Mouse (Mus musculus): ENCODE measurements at regions not wholly inside any gene's neighbourhood (a gene's known extent, or its start where the extent isn't known, plus 50 kb on each side); places are given as distances from the start of the nearest gene placed in this dataset.

- no peak for DNase-seq (ENCODE audit: inconsistent age in 2 of 2, low spot score in 1 of 2)
These were observed 62.0 kb upstream of the Wdr75 start for GRCm38 (mm10) chr1:45732958-45733357.

GRCm38 (mm10) chr1:45745136-45745535 is 49.8 kb upstream of the Wdr75 start:
- no peak for DNase-seq (ENCODE audit: inconsistent age in 2 of 2, low spot score in 1 of 2)

Data from adrenal gland, adult (tissue).